Mouse (Mus musculus) spleen, adult 2 months (tissue): ENCODE data around the gene Clybl.

Experiments
- CTCF ChIP-seq: fragments of 200-500 bp; IDR thresholded peaks from 2 replicates; pipeline ENCODE4 v1.5.1; 2011; ENCODE audit warnings: mild to moderate bottlenecking, inconsistent platforms; ENCODE audit not compliant: insufficient read depth, insufficient read length, insufficient replicate concordance; ENCODE audit errors: extremely low read depth
- POLR2A ChIP-seq: fragments of 200-500 bp; IDR thresholded peaks from 2 replicates; pipeline ENCODE4 v1.6.1; 2011; ENCODE audit warnings: low read depth, low read length, inconsistent platforms

DNA sequence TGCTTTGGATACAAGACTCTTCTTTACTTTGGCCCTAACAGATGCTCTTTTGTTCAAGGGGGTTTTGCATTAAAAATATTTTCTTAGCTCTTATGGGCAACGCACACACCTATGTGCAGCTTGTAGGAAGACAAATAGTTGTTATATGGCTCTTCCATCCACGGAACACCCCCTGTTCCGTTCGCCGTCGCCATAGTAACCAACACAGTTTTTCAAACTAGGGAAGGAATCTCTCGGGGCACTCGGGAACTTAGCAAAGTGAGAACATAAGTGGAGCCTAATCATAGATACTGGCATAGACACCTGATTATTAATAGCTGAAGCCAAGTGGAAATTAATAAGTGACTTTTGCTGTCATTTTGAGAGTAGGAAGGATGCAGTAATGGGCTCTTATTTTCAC, 123.6 kb downstream of the Clybl start:
- TF ChIP-seq POLR2A (no peak), CTCF (no peak)
